In genomic region chr2:23562898-23563297, GRCm38 (mm10) we compare ENCODE assay signal across 30 mouse cellular contexts. TPM values are rescaled to one million over a fixed set of nuclear protein-coding genes. Genes with fewer than 3 reads are reported as not detected.
DNase-seq lines count a peak whose midpoint lies in the region; ATAC-seq and TF ChIP-seq lines count a peak whose summit lies in the region.
"Had no signal": no experiment of that assay in that cellular context is flagged by ENCODE, and none has a peak within 500 bp of the region (broad histone marks: within the 10 kb centered on the region; RNA-seq: fewer than 3 reads in every experiment).

No protein-coding gene starts in this region.

- peaks cover 14 to 29% of the 10 kb centered on the region in 2 experiments for H3K4me1 ChIP-seq in MEL (ENCODE audit: control insufficient read depth in 1 of 2, insufficient read depth in 2 of 2, low read length in 2 of 2)
- H3K4me1 ChIP-seq in liver, embryonic 12.5 days, result peaks cover 38% of the 10 kb centered on the region
- H3K4me1 ChIP-seq in liver, postnatal 0 days (ENCODE audit: insufficient read depth), result peaks cover 3% of the 10 kb centered on the region; the same call in 1 of the 2 replicates
- H3K4me1 ChIP-seq in midbrain, postnatal 0 days (ENCODE audit: insufficient read depth, low read length), result no peaks in the 10 kb centered on the region
- H3K4me1 ChIP-seq: forebrain, embryonic 10.5 days; forebrain, embryonic 15.5 days; kidney, embryonic 15.5 days; limb, embryonic 10.5 days; limb, embryonic 15.5 days; lung, embryonic 15.5 days; midbrain, embryonic 13.5 days; neural tube, embryonic 15.5 days had no signal

- no peak for TF ChIP-seq RAD21 in MEL (IDR thresholded peaks at IDR 0.05; ENCODE audit: low read depth, low read length)

- H3K36me3 ChIP-seq in MEL (ENCODE audit: control insufficient read depth in 1 of 2, insufficient read depth in 2 of 2, low read length in 2 of 2), result peaks cover 0 to 45% of the 10 kb centered on the region in 2 experiments; a peak in 3 of 4 replicates
- no peaks in the 10 kb centered on the region for H3K36me3 ChIP-seq in liver, embryonic 12.5 days
- H3K36me3 ChIP-seq in liver, postnatal 0 days (replicated peaks; ENCODE audit: insufficient read depth, low read length), result no peaks in the 10 kb centered on the region; the same call in 1 of the 2 replicates
- no peaks in the 10 kb centered on the region for H3K36me3 ChIP-seq in midbrain, postnatal 0 days (ENCODE audit: insufficient read depth, low read length)
- H3K36me3 ChIP-seq: forebrain, embryonic 15.5 days; limb, embryonic 15.5 days; lung, embryonic 15.5 days; midbrain, embryonic 13.5 days; neural tube, embryonic 15.5 days had no signal

- peak; percentile 81 to 89 for TF ChIP-seq EP300 in MEL (IDR thresholded peaks at IDR 0.05; ENCODE audit: low read depth in 1 of 2, low read length in 2 of 2)
- TF ChIP-seq EP300 in liver, postnatal 0 days (IDR thresholded peaks at IDR 0.05; ENCODE audit: low read depth), result peak; percentile 89

- H3K27ac ChIP-seq in MEL (ENCODE audit: control insufficient read depth, low read depth, low read length), result peak overlapping the region; percentile 31; the same call in 1 of the 2 replicates
- peak overlapping the region; percentile 79; the same call in 1 of the 2 replicates for H3K27ac ChIP-seq in liver, embryonic 12.5 days
- H3K27ac ChIP-seq in liver, postnatal 0 days (ENCODE audit: low read depth), result no peak overlapping the region
- no peak overlapping the region for H3K27ac ChIP-seq in midbrain, postnatal 0 days (ENCODE audit: low read depth, low read length)
- H3K27ac ChIP-seq: forebrain, embryonic 10.5 days; forebrain, embryonic 15.5 days; kidney, embryonic 15.5 days; limb, embryonic 10.5 days; limb, embryonic 15.5 days; lung, embryonic 15.5 days; midbrain, embryonic 13.5 days; neural tube, embryonic 15.5 days had no signal

- DNase-seq in MEL (ENCODE audit: low read depth, low spot score), result peak; percentile 79
- no peak for DNase-seq in liver, postnatal 0 days
- no peak for DNase-seq in testis, postnatal 10 days (ENCODE audit: low spot score)
- DNase-seq in midbrain, postnatal 0 days (ENCODE audit: low spot score), result no peak
- DNase-seq in heart, postnatal 14 days, result no peak
- DNase-seq: adrenal gland, postnatal 10 days; cerebellum, adult 18-20 months; cerebellum, postnatal 25 days; gastrocnemius, postnatal 36 days; heart, adult 18-20 months; kidney, adult 18-20 months; kidney, postnatal 25 days; lung, postnatal 36 days; retina, postnatal 1 day; right cerebral cortex, postnatal 14 days; thymus, adult 2 months; thymus, postnatal 36 days had no signal

- H3K4me3 ChIP-seq in MEL (ENCODE audit: control insufficient read depth in 1 of 2, insufficient read depth in 1 of 2, low read depth in 2 of 2, low read length in 2 of 2), result no peak overlapping the region
- H3K4me3 ChIP-seq in liver, embryonic 12.5 days, result no peak overlapping the region
- H3K4me3 ChIP-seq in liver, postnatal 0 days (ENCODE audit: low read depth, low read length), result no peak overlapping the region
- no peak overlapping the region for H3K4me3 ChIP-seq in midbrain, postnatal 0 days (ENCODE audit: low read depth, low read length)
- H3K4me3 ChIP-seq: forebrain, embryonic 10.5 days; forebrain, embryonic 15.5 days; kidney, embryonic 15.5 days; limb, embryonic 10.5 days; limb, embryonic 15.5 days; lung, embryonic 15.5 days; megakaryocyte, embryonic 14.5 days; midbrain, embryonic 13.5 days; neural tube, embryonic 15.5 days had no signal

- H3K4me2 ChIP-seq in liver, embryonic 12.5 days, result peak overlapping the region; percentile 55
- H3K4me2 ChIP-seq in liver, postnatal 0 days (ENCODE audit: low read depth, low read length), result peak overlapping the region; percentile 11; the same call in 1 of the 2 replicates
- H3K4me2 ChIP-seq in midbrain, postnatal 0 days (ENCODE audit: low read depth, low read length, poor library complexity, severe bottlenecking), result no peak overlapping the region
- H3K4me2 ChIP-seq: forebrain, embryonic 15.5 days; kidney, embryonic 15.5 days; limb, embryonic 15.5 days; lung, embryonic 15.5 days; midbrain, embryonic 13.5 days; neural tube, embryonic 15.5 days had no signal

- H3K79me2 ChIP-seq in MEL (ENCODE audit: control insufficient read depth, insufficient read depth, low read length, poor library complexity), result peaks cover 22% of the 10 kb centered on the region

- WGBS in liver, embryonic 12.5 days (ENCODE audit: insufficient replicate concordance), result 24% methylated on average over 3 of the region's 3 CpGs
- 62% methylated on average over 3 of the region's 3 CpGs for WGBS in liver, postnatal 0 days (ENCODE audit: insufficient replicate concordance)
- WGBS in midbrain, postnatal 0 days, result 94% methylated on average over 3 of the region's 3 CpGs

- H3K27me3 ChIP-seq in MEL (ENCODE audit: control insufficient read depth in 1 of 2, insufficient read depth in 2 of 2, low read length in 2 of 2), result no peaks in the 10 kb centered on the region
- H3K27me3 ChIP-seq in liver, embryonic 12.5 days (replicated peaks), result no peaks in the 10 kb centered on the region
- H3K27me3 ChIP-seq in liver, postnatal 0 days (ENCODE audit: insufficient read depth, low read length), result no peaks in the 10 kb centered on the region
- no peaks in the 10 kb centered on the region for H3K27me3 ChIP-seq in midbrain, postnatal 0 days (ENCODE audit: insufficient read depth, low read length)
- H3K27me3 ChIP-seq: forebrain, embryonic 15.5 days; kidney, embryonic 15.5 days; limb, embryonic 15.5 days; lung, embryonic 15.5 days; megakaryocyte, embryonic 14.5 days; midbrain, embryonic 13.5 days; neural tube, embryonic 15.5 days had no signal

- TF ChIP-seq POLR2A in MEL (IDR thresholded peaks at IDR 0.05; ENCODE audit: control insufficient read depth in 1 of 2, insufficient read depth in 1 of 2, low read depth in 1 of 2, low read length in 2 of 2, poor library complexity in 1 of 2), result no peak

- no peak overlapping the region for H3K9ac ChIP-seq in MEL (ENCODE audit: control insufficient read depth, low read depth, low read length, poor library complexity, severe bottlenecking)
- H3K9ac ChIP-seq in liver, embryonic 12.5 days, result no peak overlapping the region
- H3K9ac ChIP-seq in liver, postnatal 0 days (replicated peaks), result no peak overlapping the region
- H3K9ac ChIP-seq in midbrain, postnatal 0 days (replicated peaks; ENCODE audit: low read length, poor library complexity, severe bottlenecking), result no peak overlapping the region
- H3K9ac ChIP-seq: forebrain, embryonic 15.5 days; kidney, embryonic 15.5 days; limb, embryonic 15.5 days; lung, embryonic 15.5 days; midbrain, embryonic 13.5 days; neural tube, embryonic 15.5 days had no signal

- H3K9me3 ChIP-seq in MEL (replicated peaks; ENCODE audit: insufficient read depth, low read length), result no peaks in the 10 kb centered on the region
- no peaks in the 10 kb centered on the region for H3K9me3 ChIP-seq in liver, embryonic 12.5 days (replicated peaks)
- H3K9me3 ChIP-seq in liver, postnatal 0 days (ENCODE audit: low read length), result no peaks in the 10 kb centered on the region
- no peaks in the 10 kb centered on the region for H3K9me3 ChIP-seq in midbrain, postnatal 0 days (ENCODE audit: low read length)
- H3K9me3 ChIP-seq: forebrain, embryonic 15.5 days; limb, embryonic 10.5 days; limb, embryonic 15.5 days; lung, embryonic 15.5 days; megakaryocyte, embryonic 14.5 days; midbrain, embryonic 13.5 days; neural tube, embryonic 15.5 days had no signal

- peak; percentile 64 for ATAC-seq in common myeloid progenitor, adult 5-6 weeks (replicated peaks; ENCODE audit: low read depth, poor library complexity, severe bottlenecking)
- ATAC-seq in liver, embryonic 12.5 days, result peak; percentile 86
- ATAC-seq in liver, postnatal 0 days, result peak; percentile 55; the same call in 1 of the 2 replicates
- no peak for ATAC-seq in midbrain, postnatal 0 days (ENCODE audit: low FRiP score)
- ATAC-seq: CD4-positive, CD25-positive, alpha-beta regulatory T cell, adult 4 months; forebrain, embryonic 15.5 days; hindbrain, embryonic 16.5 days; midbrain, embryonic 13.5 days had no signal

- intact Hi-C loops in heart, postnatal 14 days (cut with DNase I), result no loop called here

- no peak for TF ChIP-seq CTCF in MEL (IDR thresholded peaks at IDR 0.05 in 2 of 3, conservative IDR thresholded peaks at IDR 0.05 in 1 of 3; ENCODE audit: control insufficient read depth in 1 of 3, insufficient read depth in 1 of 3, low read depth in 2 of 3, low read length in 3 of 3, poor library complexity in 1 of 3, severe bottlenecking in 1 of 3)
- TF ChIP-seq CTCF in liver, postnatal 0 days (IDR thresholded peaks at IDR 0.05; ENCODE audit: low read depth), result no peak
- no peak for TF ChIP-seq CTCF in midbrain, postnatal 0 days (IDR thresholded peaks at IDR 0.05)

TF ChIP-seq in MEL, 35 proteins besides CTCF, POLR2A, EP300 and RAD21 (continues in another document):
- TF ChIP-seq CHD2 (IDR thresholded peaks at IDR 0.05; ENCODE audit: low read length) (no peak), TBP (IDR thresholded peaks at IDR 0.05; ENCODE audit: low read depth, low read length) (no peak), MAX (IDR thresholded peaks at IDR 0.05; ENCODE audit: low read length) (peak; percentile 73), KAT2A (conservative IDR thresholded peaks at IDR 0.05; ENCODE audit: low read depth, low read length) (no peak), USF2 (IDR thresholded peaks at IDR 0.05; ENCODE audit: borderline replicate concordance in 1 of 2, insufficient read depth in 1 of 2, low read depth in 1 of 2, low read length in 2 of 2) (0 out of 4 replicates have a peak, but pooled peaks of 1 of the 2 experiments have one; percentile 37), RCOR1 (IDR thresholded peaks at IDR 0.05; ENCODE audit: low read depth, low read length) (0 out of 2 replicates have a peak, but pooled peaks have one; percentile 29), UBTF (IDR thresholded peaks at IDR 0.05; ENCODE audit: borderline replicate concordance, insufficient read depth, low read depth, low read length) (no peak), TCF12 (IDR thresholded peaks at IDR 0.05; ENCODE audit: low read depth, low read length) (peak; percentile 92), NELFE (IDR thresholded peaks at IDR 0.05; ENCODE audit: low read depth, low read length) (no peak), MAFK (IDR thresholded peaks at IDR 0.05; ENCODE audit: borderline replicate concordance, low read depth, low read length) (no peak; the same call in 1 of the 2 replicates), SIN3A (IDR thresholded peaks at IDR 0.05; ENCODE audit: low read length) (peak; percentile 60; the same call in 1 of the 2 replicates)

RNA-seq across cellular contexts. Expression of gene Spopl, which starts 9.0 kb away (rescaled TPM):
- 13.7 and 15.6 TPM in 2 replicates for total RNA-seq in MEL (2012; rRNA removed)
- polyA plus RNA-seq in MEL (2012; ENCODE audit: insufficient read depth in 1 of 2, insufficient read length in 2 of 2, low read depth in 1 of 2, low replicate concordance in 2 of 2, missing spikeins in 1 of 2), result 1 to 10 TPM in 1 of 2 experiments, not detected in 1; 9.8 TPM
- total RNA-seq in common myeloid progenitor, adult 5-6 weeks (2017), result 25.2 and 29.0 TPM in 2 replicates
- polyA plus RNA-seq in liver, embryonic 12.5 days (2016; fragmentation: Nextera tagmentation; extraction: Ambion mirVana), result 11.6 and 13.1 TPM in 2 replicates
- polyA plus RNA-seq in liver, postnatal 0 days (2015; fragmentation: Nextera tagmentation; extraction: Ambion mirVana), result 4.6 and 5.6 TPM in 2 replicates
- total RNA-seq in midbrain, postnatal 0 days (2014; rRNA removed), result 14.0 and 22.0 TPM in 2 replicates
- polyA plus RNA-seq in midbrain, postnatal 0 days (2015; fragmentation: Nextera tagmentation; extraction: Ambion mirVana), result 5.5 and 8.7 TPM in 2 replicates
- total RNA-seq in heart, postnatal 14 days (2021), result 10 to 100 TPM; 16.9 to 17.4 TPM

Comparison
In these comparisons a context has a peak if more than half of its experiments do, and no peak if none do; other contexts are left out.
1. H3K27ac ChIP-seq: peak in MEL (single experiment) and liver, embryonic 12.5 days (single experiment); none in liver, postnatal 0 days (single experiment) and midbrain, postnatal 0 days (single experiment).